Mouse (Mus musculus) forebrain, embryonic 15.5 days (tissue): ENCODE data around the gene Gm6034. TPM values are rescaled to one million over a fixed set of nuclear protein-coding genes. Genes with fewer than 3 reads are reported as not detected.
"Not testable (repeated sequence)": the region's sequence is repeated elsewhere in the genome, so short reads cannot be mapped to it uniquely, and the experiment has no call there.

Experiments used
- ATAC-seq: fragments of 200-750 bp; cut with Nextera tagmentation; replicated peaks from 2 replicates; pipeline ENCODE4 v1.8.0; 2017; ENCODE audit warnings: mild to moderate bottlenecking, moderate TSS enrichment, moderate library complexity
- H3K27ac ChIP-seq: fragments of 300-500 bp; sonication (generic); replicated peaks from 2 replicates; pipeline ENCODE4 v1.5.1; 2015; ENCODE audit warnings: mild to moderate bottlenecking, inconsistent platforms
- H3K27me3 ChIP-seq: fragments of 300-500 bp; sonication (generic); 2 replicates; pipeline ENCODE4 v1.6.1; 2015; ENCODE audit warnings: inconsistent platforms
- H3K36me3 ChIP-seq: fragments of 300-500 bp; sonication (generic); 2 replicates; pipeline ENCODE4 v1.6.1; 2015; ENCODE audit warnings: mild to moderate bottlenecking, inconsistent platforms
- H3K4me1 ChIP-seq: fragments of 300-500 bp; sonication (generic); 2 replicates; pipeline ENCODE4 v1.6.1; 2015; ENCODE audit warnings: inconsistent platforms
- H3K4me2 ChIP-seq: fragments of 300-500 bp; sonication (generic); replicated peaks from 2 replicates; pipeline ENCODE4 v1.6.1; 2015; ENCODE audit warnings: mild to moderate bottlenecking, inconsistent platforms
- H3K4me3 ChIP-seq: fragments of 300-500 bp; sonication (generic); 2 replicates; pipeline ENCODE4 v1.5.1; 2015; ENCODE audit warnings: mild to moderate bottlenecking, inconsistent platforms
- H3K9ac ChIP-seq: fragments of 300-500 bp; sonication (generic); replicated peaks from 2 replicates; pipeline ENCODE4 v1.6.1; 2015; ENCODE audit warnings: mild to moderate bottlenecking, inconsistent platforms
- H3K9me3 ChIP-seq: fragments of 300-500 bp; sonication (generic); 2 replicates; pipeline ENCODE4 v1.6.1; 2016; ENCODE audit warnings: inconsistent platforms
- WGBS: fragments of 180-500 bp; shearing (Covaris S2); methylation state at CpG from one replicate; pipeline ENCODE4 v1.1.7; 2015; ENCODE audit warnings: mixed read lengths; 5-methylcytosine and 5-hydroxymethylcytosine counted together
- polyA plus RNA-seq: library from polyadenylated mRNA; unstranded; fragments of >200 nt; fragmentation: Nextera tagmentation; extraction: Ambion mirVana; gene quantifications from 2 replicates; pipeline ENCODE4 v1.2.1, GENCODE M21; 2015

Gene Gm6034
- polyA plus RNA-seq, 1 experiment from 2014 or later, result not detected

- H3K4me3 ChIP-seq, result no peak overlapping the region
- H3K27me3 ChIP-seq, result no peaks in the 10 kb centered on the region
- H3K9me3 ChIP-seq, result no peaks in the 10 kb centered on the region
- H3K4me1 ChIP-seq, result no peaks in the 10 kb centered on the region
- no peak overlapping the region for H3K27ac ChIP-seq
- no peaks in the 10 kb centered on the region for H3K36me3 ChIP-seq
- no peak for ATAC-seq
- no peak overlapping the region for H3K9ac ChIP-seq
- 96% methylated on average over 7 of the region's 7 CpGs for WGBS
- H3K4me2 ChIP-seq, result no peak overlapping the region
Observed at GRCm38 (mm10) chr17:36003331-36003730, 39.4 kb upstream of the Gm6034 start.

- 93% methylated on average over 7 of the region's 7 CpGs for WGBS
- not testable (repeated sequence) for H3K27me3 ChIP-seq, H3K9me3 ChIP-seq, H3K36me3 ChIP-seq, H3K9ac ChIP-seq, H3K4me3 ChIP-seq, H3K27ac ChIP-seq, H3K4me1 ChIP-seq, H3K4me2 ChIP-seq, ATAC-seq
Observed at GRCm38 (mm10) chr17:36004409-36004808, 38.4 kb upstream of the Gm6034 start.

- Histone ChIP-seq H3K9me3 (no peaks in the 10 kb centered on the region), H3K27me3 (no peaks in the 10 kb centered on the region), H3K36me3 (peaks cover 13% of the 10 kb centered on the region), H3K4me1 (no peaks in the 10 kb centered on the region), H3K9ac (no peak overlapping the region), H3K27ac (no peak overlapping the region), H3K4me2 (no peak overlapping the region), H3K4me3 (no peak overlapping the region)
- 96% methylated on average over 5 of the region's 5 CpGs for WGBS
- ATAC-seq, result no peak
Observed at GRCm38 (mm10) chr17:36014977-36015376, 27.8 kb upstream of the Gm6034 start.

GRCm38 (mm10) chr17:36017046-36017445 lies 25.7 kb upstream of the Gm6034 start:
- 90% methylated on average over 5 of the region's 5 CpGs for WGBS
- no peak for ATAC-seq
- H3K4me1 ChIP-seq, result no peaks in the 10 kb centered on the region
- no peaks in the 10 kb centered on the region for H3K9me3 ChIP-seq
- H3K36me3 ChIP-seq, result peaks cover 13% of the 10 kb centered on the region
- no peak overlapping the region for H3K4me3 ChIP-seq
- H3K9ac ChIP-seq, result no peak overlapping the region
- no peak overlapping the region for H3K4me2 ChIP-seq
- H3K27ac ChIP-seq, result no peak overlapping the region
- H3K27me3 ChIP-seq, result no peaks in the 10 kb centered on the region

GRCm38 (mm10) chr17:36018979-36019378 lies 23.8 kb upstream of the Gm6034 start:
- Histone ChIP-seq H3K9me3 (no peaks in the 10 kb centered on the region), H3K4me3 (no peak overlapping the region), H3K36me3 (peaks cover 13% of the 10 kb centered on the region), H3K4me2 (no peak overlapping the region), H3K9ac (no peak overlapping the region), H3K4me1 (no peaks in the 10 kb centered on the region), H3K27ac (no peak overlapping the region), H3K27me3 (no peaks in the 10 kb centered on the region)
- WGBS, result 71% methylated on average over 2 of the region's 2 CpGs
- ATAC-seq, result no peak

GRCm38 (mm10) chr17:36019519-36019918 lies 23.2 kb upstream of the Gm6034 start:
- 71% methylated on average over 3 of the region's 3 CpGs for WGBS
- no peak for ATAC-seq
- Histone ChIP-seq H3K27me3 (no peaks in the 10 kb centered on the region), H3K4me1 (no peaks in the 10 kb centered on the region), H3K9ac (no peak overlapping the region), H3K4me3 (no peak overlapping the region), H3K36me3 (peaks cover 8% of the 10 kb centered on the region; the same call in 1 of the 2 replicates), H3K4me2 (no peak overlapping the region), H3K9me3 (no peaks in the 10 kb centered on the region), H3K27ac (no peak overlapping the region)

- H3K4me2 ChIP-seq, result no peak within 1 kb of the TSS
- no peak for ATAC-seq
- no peaks in the 10 kb centered on the region for H3K4me1 ChIP-seq
- 43% methylated on average over 15 of the region's 15 CpGs for WGBS
- no peaks in the 10 kb centered on the region for H3K27me3 ChIP-seq
- H3K27ac ChIP-seq, result no peak within 1 kb of the TSS
- no peak within 1 kb of the TSS for H3K9ac ChIP-seq
- no peaks in the 10 kb centered on the region for H3K9me3 ChIP-seq
- H3K4me3 ChIP-seq, result no peak within 1 kb of the TSS
- no peaks in the 10 kb centered on the region for H3K36me3 ChIP-seq
Observed at GRCm38 (mm10) chr17:36020191-36021073, 22.3 kb upstream of the Gm6034 start, which contains the start of gene H2-T24. Gene H2-T24, minus strand, starts transcription at chr17:36020560.

- Histone ChIP-seq H3K36me3 (no peaks in the 10 kb centered on the region), H3K27ac (no peak overlapping the region), H3K4me3 (no peak overlapping the region), H3K4me2 (no peak overlapping the region), H3K4me1 (no peaks in the 10 kb centered on the region), H3K27me3 (no peaks in the 10 kb centered on the region), H3K9me3 (no peaks in the 10 kb centered on the region), H3K9ac (no peak overlapping the region)
- 96% methylated on average over 1 of the region's 1 CpGs for WGBS
- ATAC-seq, result no peak
Observed at GRCm38 (mm10) chr17:36021309-36021708, 21.5 kb upstream of the Gm6034 start.

GRCm38 (mm10) chr17:36022098-36022497 lies 20.7 kb upstream of the Gm6034 start:
- no peak for ATAC-seq
- no peaks in the 10 kb centered on the region for H3K4me1 ChIP-seq
- no peak overlapping the region for H3K4me2 ChIP-seq
- no peaks in the 10 kb centered on the region for H3K36me3 ChIP-seq
- H3K27ac ChIP-seq, result no peak overlapping the region
- no peaks in the 10 kb centered on the region for H3K9me3 ChIP-seq
- 94% methylated on average over 9 of the region's 9 CpGs for WGBS
- H3K9ac ChIP-seq, result no peak overlapping the region
- H3K27me3 ChIP-seq, result no peaks in the 10 kb centered on the region
- H3K4me3 ChIP-seq, result no peak overlapping the region

GRCm38 (mm10) chr17:36022922-36023321 lies 19.8 kb upstream of the Gm6034 start:
- WGBS, result 91% methylated on average over 6 of the region's 6 CpGs
- Histone ChIP-seq H3K27ac (no peak overlapping the region), H3K27me3 (no peaks in the 10 kb centered on the region), H3K9me3 (no peaks in the 10 kb centered on the region), H3K4me3 (no peak overlapping the region), H3K9ac (no peak overlapping the region), H3K36me3 (no peaks in the 10 kb centered on the region), H3K4me2 (no peak overlapping the region), H3K4me1 (no peaks in the 10 kb centered on the region)
- no peak for ATAC-seq

GRCm38 (mm10) chr17:36023710-36024654 lies 18.8 kb upstream of the Gm6034 start:
- H3K36me3 ChIP-seq, result no peaks in the 10 kb centered on the region
- WGBS, result 65% methylated on average over 9 of the region's 9 CpGs

GRCm38 (mm10) chr17:36025197-36025596 lies 17.6 kb upstream of the Gm6034 start:
- H3K4me1 ChIP-seq, result no peaks in the 10 kb centered on the region
- no peak for ATAC-seq
- no peak overlapping the region for H3K27ac ChIP-seq
- H3K36me3 ChIP-seq, result no peaks in the 10 kb centered on the region
- no peaks in the 10 kb centered on the region for H3K27me3 ChIP-seq
- no peak overlapping the region for H3K4me2 ChIP-seq
- H3K9ac ChIP-seq, result no peak overlapping the region
- no peaks in the 10 kb centered on the region for H3K9me3 ChIP-seq
- H3K4me3 ChIP-seq, result no peak overlapping the region
- 60% methylated on average over 5 of the region's 5 CpGs for WGBS

More at GRCm38 (mm10) chr17:36023710-36024654, 18.8 kb upstream of the Gm6034 start:
- Histone ChIP-seq H3K4me2 (no peak overlapping the region), H3K9ac (no peak overlapping the region), H3K4me1 (no peaks in the 10 kb centered on the region), H3K4me3 (no peak overlapping the region), H3K9me3 (no peaks in the 10 kb centered on the region), H3K27me3 (no peaks in the 10 kb centered on the region), H3K27ac (no peak overlapping the region)
- ATAC-seq, result no peak
